Mouse (Mus musculus) hindbrain, embryonic 16.5 days (tissue): ENCODE data around the gene Tpcn1. TPM values are rescaled to one million over a fixed set of nuclear protein-coding genes. Genes with fewer than 3 reads are reported as not detected.
A peak's percentile ranks its signal among the peaks of the same experiment; 100 is the strongest.

Experiments
- ATAC-seq: fragments of 200-750 bp; cut with Nextera tagmentation; 2 replicates; pipeline ENCODE4 v1.8.0; 2017; ENCODE audit warnings: moderate TSS enrichment, moderate library complexity
- H3K27ac ChIP-seq: fragments of 300-500 bp; sonication (generic); 2 replicates; pipeline ENCODE4 v1.5.1; 2014; ENCODE audit warnings: low read depth, mild to moderate bottlenecking, control low read depth, low read length, moderate library complexity
- H3K27me3 ChIP-seq: fragments of 300-500 bp; sonication (generic); replicated peaks from 2 replicates; pipeline ENCODE4 v1.6.1; 2014; ENCODE audit warnings: low read length; ENCODE audit not compliant: control insufficient read depth, insufficient read depth
- H3K36me3 ChIP-seq: fragments of 300-500 bp; sonication (generic); 2 replicates; pipeline ENCODE4 v1.6.1; 2014; ENCODE audit warnings: mild to moderate bottlenecking, low read length, moderate library complexity, mixed read lengths; ENCODE audit not compliant: control insufficient read depth, insufficient read depth
- H3K4me1 ChIP-seq: fragments of 300-500 bp; sonication (generic); 2 replicates; pipeline ENCODE4 v1.6.1; 2014; ENCODE audit warnings: low read depth, low read length; ENCODE audit not compliant: control insufficient read depth, insufficient read depth
- H3K4me2 ChIP-seq: fragments of 300-500 bp; sonication (generic); 2 replicates; pipeline ENCODE4 v1.6.1; 2014; ENCODE audit warnings: mild to moderate bottlenecking, low read length, control low read depth, moderate library complexity
- H3K4me3 ChIP-seq: fragments of 300-500 bp; sonication (generic); 2 replicates; pipeline ENCODE4 v1.5.1; 2014; ENCODE audit warnings: mild to moderate bottlenecking, low read length, control low read depth, moderate library complexity
- H3K9ac ChIP-seq: fragments of 300-500 bp; sonication (generic); 2 replicates; pipeline ENCODE4 v1.6.1; 2014; ENCODE audit warnings: low read depth, mild to moderate bottlenecking, control low read depth, low read length, moderate library complexity
- H3K9me3 ChIP-seq: fragments of 300-500 bp; sonication (generic); 2 replicates; pipeline ENCODE4 v1.6.1; 2014; ENCODE audit warnings: mild to moderate bottlenecking, low read length, moderate library complexity; ENCODE audit not compliant: control insufficient read depth
- WGBS: fragments of 180-500 bp; shearing (Covaris S2); extraction: QIAGEN DNeasy Blood & Tissue Kit; methylation state at CpG from one replicate; pipeline ENCODE4 v1.1.7; 2014; 5-methylcytosine and 5-hydroxymethylcytosine counted together
- polyA plus RNA-seq: library from polyadenylated mRNA; unstranded; fragments of >200 nt; fragmentation: Nextera tagmentation; extraction: Ambion mirVana; gene quantifications from 2 replicates; pipeline ENCODE4 v1.2.1, GENCODE M21; 2015

Gene Tpcn1
- polyA plus RNA-seq, 1 experiment from 2014 or later: 15.1 TPM

DNA sequence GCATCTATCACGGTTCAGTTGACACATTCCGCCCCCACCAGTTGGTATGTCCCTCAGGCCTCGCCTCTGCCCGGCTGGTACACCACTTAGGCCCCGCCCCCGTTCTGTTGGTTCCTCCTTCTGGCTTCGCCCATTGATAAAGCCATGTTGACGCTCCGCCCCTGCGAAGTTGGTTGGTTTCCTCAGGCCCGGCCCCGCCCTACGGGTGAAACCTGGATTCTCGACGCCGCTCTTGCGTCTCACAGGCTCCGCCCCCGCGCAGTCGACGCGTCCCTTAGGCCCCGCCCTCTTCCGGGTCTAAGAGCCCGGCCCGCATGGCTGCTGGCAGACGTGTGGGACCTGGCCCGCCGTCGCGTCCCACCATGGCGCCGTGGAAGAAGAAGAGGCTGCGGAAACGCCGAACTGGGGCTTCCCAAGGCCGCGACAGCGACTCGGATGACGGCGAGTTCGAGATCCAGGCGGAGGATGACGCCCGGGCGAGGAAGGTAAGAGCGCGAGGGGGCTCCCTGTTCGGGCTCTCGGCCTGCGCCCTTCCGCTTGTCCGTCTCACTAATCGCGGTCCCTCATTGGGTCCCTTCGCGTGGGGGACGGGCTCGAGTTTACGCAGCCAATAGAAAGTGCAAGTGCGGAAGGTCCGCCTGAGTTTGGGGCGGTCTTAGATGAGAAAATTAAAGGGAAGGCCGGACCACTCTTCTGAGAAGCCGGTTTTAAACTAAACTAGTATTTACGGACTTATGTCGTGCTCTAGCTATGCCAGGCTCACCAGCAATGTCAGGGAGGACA is 24.5 kb upstream of the Tpcn1 start:
- no peaks in the 10 kb centered on the region for H3K9me3 ChIP-seq
- H3K9ac ChIP-seq: peak overlapping the region; percentile 78
- peaks cover 17% of the 10 kb centered on the region for H3K4me1 ChIP-seq
- H3K36me3 ChIP-seq: peaks cover 8% of the 10 kb centered on the region
- peak overlapping the region; percentile 84 for H3K4me3 ChIP-seq
- H3K27me3 ChIP-seq: no peaks in the 10 kb centered on the region
- under 1% methylated on average over 69 of the region's 69 CpGs for WGBS
- H3K27ac ChIP-seq: peak overlapping the region; percentile 91
- H3K4me2 ChIP-seq: peak overlapping the region; percentile 90
- ATAC-seq: peak; percentile 94

DNA sequence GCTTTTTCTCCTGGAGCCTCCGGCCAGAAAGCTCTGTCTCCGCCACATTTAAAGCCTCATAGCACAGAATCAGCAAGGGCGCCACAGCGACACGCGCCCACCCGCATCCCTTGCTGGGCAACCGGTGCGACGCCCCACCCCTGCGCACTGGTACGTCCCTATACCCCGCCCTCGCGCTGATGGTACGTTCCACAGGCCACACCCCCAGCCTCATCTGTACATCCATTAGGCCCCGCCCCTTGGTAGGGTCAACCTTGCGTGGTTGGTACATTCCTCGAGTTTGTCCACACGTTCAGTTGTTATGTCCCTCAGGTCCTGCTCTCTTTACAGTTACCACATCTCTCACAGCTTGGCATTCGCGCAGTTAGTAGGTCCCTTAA is 24.0 kb upstream of the Tpcn1 start, which contains the start of the genes Rita1 and Ddx54:
Rita1 (minus strand) TSS at position 148 of the 380 bp plus-strand sequence.
Ddx54 (plus strand) TSS at position 298 of the 380 bp plus-strand sequence.
- peaks cover 17% of the 10 kb centered on the region for H3K4me1 ChIP-seq
- H3K9me3 ChIP-seq: no peaks in the 10 kb centered on the region
- H3K9ac ChIP-seq: peak within 1 kb of the TSS; percentile 78
- H3K27me3 ChIP-seq: no peaks in the 10 kb centered on the region
- ATAC-seq: peak; percentile 83
- 0% methylated on average over 22 of the region's 22 CpGs for WGBS
- H3K4me2 ChIP-seq: peak within 1 kb of the TSS; percentile 90
- H3K36me3 ChIP-seq: peaks cover 5% of the 10 kb centered on the region; the same call in 1 of the 2 replicates
- H3K27ac ChIP-seq: peak within 1 kb of the TSS; percentile 91
- H3K4me3 ChIP-seq: peak within 1 kb of the TSS; percentile 84

DNA sequence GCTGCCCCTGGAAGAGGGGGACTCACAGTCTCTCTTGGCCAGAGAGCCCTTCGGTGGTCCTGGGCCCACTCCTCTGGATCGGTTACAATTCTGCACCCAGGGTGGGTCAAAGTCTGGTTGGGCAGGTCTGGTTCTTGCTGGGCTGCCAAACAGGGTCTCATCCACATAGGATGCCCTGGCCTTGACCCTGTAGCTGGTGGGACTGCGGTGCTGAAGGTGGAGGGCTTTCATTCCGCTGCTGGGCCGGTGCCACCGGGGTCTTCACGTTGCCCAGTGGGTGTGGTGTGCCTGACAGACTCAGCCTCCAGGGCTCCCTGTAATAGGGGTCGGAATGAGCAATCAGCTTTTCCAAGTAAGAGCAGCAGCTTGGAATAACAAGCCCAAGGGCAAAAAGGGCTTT is 22.9 kb upstream of the Tpcn1 start:
- Histone ChIP-seq H3K27ac (no peak overlapping the region), H3K9ac (peak overlapping the region; percentile 63), H3K4me1 (peaks cover 17% of the 10 kb centered on the region), H3K4me2 (peak overlapping the region; percentile 60), H3K9me3 (no peaks in the 10 kb centered on the region), H3K4me3 (peak overlapping the region; percentile 84), H3K36me3 (no peaks in the 10 kb centered on the region), H3K27me3 (no peaks in the 10 kb centered on the region)
- WGBS: 46% methylated on average over 8 of the region's 8 CpGs
- ATAC-seq: no peak

DNA sequence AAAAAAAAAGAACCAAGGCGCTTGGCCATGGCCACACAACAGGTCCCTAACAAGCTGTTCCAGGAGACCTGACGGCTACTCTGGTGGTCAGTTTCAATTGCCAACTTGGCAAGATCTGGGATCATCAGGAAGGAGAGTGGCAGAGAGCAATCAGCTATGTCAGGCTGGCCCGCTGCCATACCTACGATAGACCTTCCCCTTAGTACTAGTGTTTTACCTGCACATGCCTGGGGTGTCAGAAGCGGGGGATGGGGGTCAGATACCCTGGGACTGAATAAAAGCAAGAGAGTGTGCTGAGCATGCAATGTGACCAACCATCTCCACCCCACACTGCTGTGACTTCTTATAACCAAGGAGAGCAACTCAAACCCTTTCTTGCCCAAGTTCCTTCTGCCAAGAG is 22.4 kb upstream of the Tpcn1 start:
- Histone ChIP-seq H3K4me1 (peaks cover 17% of the 10 kb centered on the region), H3K4me3 (no peak overlapping the region; the same call in 1 of the 2 replicates), H3K36me3 (no peaks in the 10 kb centered on the region), H3K9ac (no peak overlapping the region), H3K9me3 (no peaks in the 10 kb centered on the region), H3K27me3 (no peaks in the 10 kb centered on the region), H3K4me2 (peak overlapping the region; percentile 60), H3K27ac (no peak overlapping the region)
- WGBS: 96% methylated on average over 5 of the region's 5 CpGs
- no peak for ATAC-seq

DNA sequence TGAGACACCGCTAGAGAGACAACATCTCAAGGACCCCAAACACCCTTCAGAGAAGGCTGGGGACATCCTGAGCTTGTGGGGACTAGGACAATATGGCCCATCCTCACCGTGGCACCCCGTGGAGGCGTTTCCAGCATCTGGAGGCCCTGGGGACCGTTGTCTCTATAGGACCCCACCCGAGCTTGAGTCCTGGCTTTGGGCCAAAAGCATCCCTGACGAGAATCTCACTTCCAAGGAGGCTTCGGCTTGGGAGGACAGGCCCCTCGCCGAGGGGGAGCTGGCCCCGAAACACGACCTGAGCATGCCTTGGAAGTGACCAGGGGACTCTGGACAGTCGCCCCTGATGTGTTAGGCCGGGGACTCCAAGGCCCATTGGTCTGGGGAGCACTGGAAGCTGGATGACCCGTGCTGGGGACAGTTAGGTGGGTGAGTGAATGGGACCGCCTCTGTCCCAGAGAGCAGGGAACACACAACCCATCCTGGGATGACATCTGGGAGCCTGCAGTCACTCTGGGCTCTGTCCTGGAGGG is 20.8 kb upstream of the Tpcn1 start:
- Histone ChIP-seq H3K4me1 (peaks cover 22% of the 10 kb centered on the region), H3K9me3 (no peaks in the 10 kb centered on the region), H3K27ac (no peak overlapping the region), H3K36me3 (no peaks in the 10 kb centered on the region), H3K4me2 (no peak overlapping the region), H3K27me3 (no peaks in the 10 kb centered on the region), H3K4me3 (no peak overlapping the region), H3K9ac (no peak overlapping the region; the same call in 1 of the 2 replicates)
- ATAC-seq: no peak
- 79% methylated on average over 16 of the region's 16 CpGs for WGBS

DNA sequence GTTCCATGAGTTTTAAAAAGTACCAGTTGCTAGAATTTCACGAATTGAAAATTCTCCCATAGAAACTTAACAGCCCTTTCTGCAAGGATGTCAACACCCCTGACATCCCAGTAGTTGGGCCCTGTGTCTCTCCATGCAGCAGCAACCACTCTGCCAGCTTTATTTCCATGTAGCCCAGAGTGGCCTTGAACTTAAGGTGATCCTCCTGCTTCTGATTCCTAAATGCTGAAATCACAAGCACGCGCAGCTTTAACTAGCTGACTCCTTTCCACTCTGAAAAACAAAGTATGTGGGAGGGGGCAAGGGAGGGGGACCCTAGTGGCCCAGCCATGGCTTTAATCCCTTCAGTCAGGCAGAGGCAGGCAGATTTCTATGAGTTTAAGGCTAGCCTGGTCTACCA is 18.9 kb upstream of the Tpcn1 start:
- H3K36me3 ChIP-seq: no peaks in the 10 kb centered on the region
- no peak overlapping the region for H3K9ac ChIP-seq
- no peak overlapping the region for H3K27ac ChIP-seq
- H3K9me3 ChIP-seq: no peaks in the 10 kb centered on the region
- peaks cover 16% of the 10 kb centered on the region for H3K4me1 ChIP-seq
- 78% methylated on average over 3 of the region's 3 CpGs for WGBS
- H3K27me3 ChIP-seq: no peaks in the 10 kb centered on the region
- no peak overlapping the region for H3K4me3 ChIP-seq
- ATAC-seq: no peak
- H3K4me2 ChIP-seq: no peak overlapping the region

DNA sequence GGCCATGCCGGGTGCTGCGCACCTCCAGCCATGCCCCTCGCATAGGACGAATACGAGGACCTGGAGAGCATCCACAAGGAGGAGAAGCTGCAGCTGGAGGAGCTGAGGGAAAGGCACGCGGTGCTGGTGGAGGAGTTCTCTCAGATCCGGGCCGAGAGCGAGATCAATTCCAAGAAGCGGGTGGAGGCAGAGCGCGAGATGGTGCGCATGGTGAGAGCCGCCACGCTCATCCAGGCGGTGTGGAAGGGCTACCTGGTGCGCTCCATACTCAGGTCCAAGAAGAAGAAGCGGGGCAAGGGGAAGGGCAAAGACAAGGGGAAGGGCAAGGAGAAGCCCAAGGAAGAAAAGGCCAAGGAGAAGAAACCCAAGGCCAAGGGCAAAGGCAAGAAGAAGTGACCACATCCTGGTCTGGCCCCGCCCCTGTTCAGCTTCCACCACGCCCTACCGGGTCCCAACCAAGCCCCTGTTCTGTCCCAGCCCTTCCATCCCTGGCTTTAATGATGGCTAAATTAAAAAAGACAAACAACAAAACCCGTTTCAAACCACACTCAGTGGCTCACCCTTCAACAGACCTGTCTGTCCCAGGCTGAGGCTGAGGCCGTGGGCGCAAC is 18.2 kb upstream of the Tpcn1 start:
- Histone ChIP-seq H3K4me2 (no peak overlapping the region), H3K27ac (no peak overlapping the region), H3K4me1 (peaks cover 16% of the 10 kb centered on the region), H3K36me3 (no peaks in the 10 kb centered on the region), H3K27me3 (no peaks in the 10 kb centered on the region), H3K9ac (no peak overlapping the region), H3K9me3 (no peaks in the 10 kb centered on the region), H3K4me3 (no peak overlapping the region)
- 73% methylated on average over 25 of the region's 25 CpGs for whole genome bisulfite sequencing
- ATAC-seq: no peak

DNA sequence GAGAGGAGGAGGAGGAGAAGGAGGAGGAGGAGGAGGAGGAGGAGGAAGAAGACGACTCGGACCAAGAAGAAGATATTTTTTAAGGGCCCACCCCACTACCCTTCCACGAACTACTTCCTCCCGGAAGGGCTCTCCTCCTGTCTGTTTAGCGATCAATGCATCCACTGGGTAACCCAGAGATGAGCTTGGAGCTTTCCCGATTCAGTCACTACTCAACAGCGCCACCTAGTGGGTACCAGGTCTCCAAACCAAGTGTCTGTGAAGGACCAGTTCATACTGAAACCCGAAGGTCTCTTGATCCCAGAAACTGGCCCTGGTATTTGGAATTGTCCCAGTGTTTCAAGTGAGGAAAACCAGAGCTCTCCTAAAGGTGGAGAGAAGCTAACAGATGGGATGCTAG is 17.2 kb upstream of the Tpcn1 start:
- Histone ChIP-seq H3K9ac (peak overlapping the region; percentile 65), H3K9me3 (no peaks in the 10 kb centered on the region), H3K4me1 (peaks cover 7% of the 10 kb centered on the region), H3K4me3 (peak overlapping the region; percentile 38), H3K4me2 (peak overlapping the region; percentile 71), H3K27ac (no peak overlapping the region), H3K36me3 (no peaks in the 10 kb centered on the region), H3K27me3 (no peaks in the 10 kb centered on the region)
- peak; percentile 74 for ATAC-seq
- WGBS: 0% methylated on average over 8 of the region's 8 CpGs

DNA sequence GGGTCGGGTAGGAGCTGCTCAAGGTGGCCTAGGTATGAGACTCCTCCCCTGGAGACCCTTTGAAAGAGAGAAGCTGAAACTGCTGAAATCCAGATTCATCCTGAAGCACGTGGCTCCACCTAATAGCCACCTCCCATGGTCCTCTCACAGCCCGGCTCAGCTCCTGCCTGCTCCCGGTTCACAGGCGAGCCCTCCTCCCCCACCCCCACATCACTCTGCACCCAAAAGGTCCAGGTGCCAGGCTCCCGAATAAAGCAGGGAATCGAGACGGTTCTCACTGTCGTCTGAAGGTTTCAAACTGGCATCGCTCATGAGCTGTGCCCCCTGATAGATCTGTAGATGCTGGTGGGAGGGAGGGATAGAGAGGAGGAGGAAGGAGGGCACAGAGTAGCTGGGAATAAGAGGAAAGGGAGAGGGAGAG is 16.8 kb upstream of the Tpcn1 start:
- peak overlapping the region; percentile 71 for H3K27ac ChIP-seq
- ATAC-seq: peak; percentile 60
- WGBS: 2% methylated on average over 10 of the region's 10 CpGs
- no peaks in the 10 kb centered on the region for H3K27me3 ChIP-seq
- H3K9me3 ChIP-seq: no peaks in the 10 kb centered on the region
- H3K4me1 ChIP-seq: peaks cover 7% of the 10 kb centered on the region; the same call in 1 of the 2 replicates
- peak overlapping the region; percentile 65 for H3K9ac ChIP-seq
- H3K36me3 ChIP-seq: no peaks in the 10 kb centered on the region
- H3K4me3 ChIP-seq: peak overlapping the region; percentile 38
- H3K4me2 ChIP-seq: peak overlapping the region; percentile 71
